In the genomic region with DNA sequence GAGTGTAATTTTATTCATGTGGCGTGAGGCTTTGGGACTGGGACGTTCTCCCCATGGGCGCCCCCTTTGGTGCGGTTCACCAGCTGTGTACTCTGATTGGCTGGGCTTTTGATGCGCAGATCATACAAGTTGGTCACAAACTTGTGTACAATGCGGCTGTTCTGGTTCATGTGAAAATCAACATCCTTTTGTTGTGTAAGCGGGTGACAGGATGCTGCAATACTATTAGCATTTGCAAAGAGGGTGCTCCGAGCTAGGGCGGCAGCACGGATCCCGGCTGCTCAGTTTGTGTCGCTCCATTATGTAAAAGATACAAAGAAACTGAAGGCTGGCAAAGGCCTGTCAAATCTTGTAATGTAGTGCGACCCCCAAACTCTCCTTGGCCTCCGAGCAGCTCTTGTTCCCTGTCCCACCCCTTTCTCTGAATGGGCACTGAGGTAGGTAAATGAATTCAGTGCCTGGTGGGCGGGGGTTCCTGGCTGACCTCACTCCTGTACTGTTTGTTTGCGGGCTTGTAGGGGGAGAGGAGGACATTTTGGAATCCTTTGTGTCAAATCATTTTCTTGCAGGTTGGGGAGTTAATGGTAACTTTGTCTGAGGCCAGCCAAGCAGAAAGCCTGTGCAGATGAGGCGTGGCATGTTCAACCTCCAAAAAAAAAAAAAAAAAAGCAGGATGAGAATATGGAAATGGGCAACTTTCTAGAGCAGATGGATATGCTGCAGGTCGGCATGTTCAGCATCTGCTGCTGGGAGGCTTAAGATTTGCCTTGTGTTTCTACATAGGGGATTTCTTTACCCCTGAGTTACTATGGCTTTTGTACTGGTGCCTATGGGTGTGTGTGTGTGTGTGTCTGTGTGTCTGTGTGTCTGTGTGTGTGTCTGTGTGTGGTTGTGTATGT, we compare ENCODE assay signal across 9 mouse cellular contexts.
DNase-seq lines count a peak whose midpoint lies in the region; ATAC-seq and TF ChIP-seq lines count a peak whose summit lies in the region.
"Had no signal": no experiment of that assay in that cellular context is flagged by ENCODE, and none has a peak within 500 bp of the region (broad histone marks: within the 10 kb centered on the region; RNA-seq: fewer than 3 reads in every experiment).

No protein-coding gene starts in this region.

- H3K27ac ChIP-seq in liver, adult 2 months (replicated peaks; ENCODE audit: insufficient read depth, low read depth, low read length) = no peak overlapping the region
- peak overlapping the region; percentile 48 for H3K27ac ChIP-seq in embryonic facial prominence, embryonic 10.5 days (replicated peaks)
- no peak overlapping the region; the same call in 1 of the 2 replicates for H3K27ac ChIP-seq in hindbrain, embryonic 16.5 days (ENCODE audit: low read depth, low read length)
- H3K27ac ChIP-seq in liver, embryonic 14.5 days = no peak overlapping the region

- intact Hi-C loops in gastrocnemius, postnatal 36 days (cut with DNase I) = no loop called here

- no peak overlapping the region for H3K4me3 ChIP-seq in liver, adult 2 months (ENCODE audit: insufficient read depth, low read depth, low read length)
- peak overlapping the region; percentile 44 for H3K4me3 ChIP-seq in embryonic facial prominence, embryonic 10.5 days
- peak overlapping the region; percentile 4; the same call in 1 of the 2 replicates for H3K4me3 ChIP-seq in hindbrain, embryonic 16.5 days (ENCODE audit: low read length)
- no peak overlapping the region for H3K4me3 ChIP-seq in liver, embryonic 14.5 days (ENCODE audit: insufficient read depth in 1 of 2, low read depth in 2 of 2, low read length in 2 of 2)
- H3K4me3 ChIP-seq: myocyte had no signal

- WGBS in liver, adult 2 months = 22% methylated on average over 18 of the region's 18 CpGs
- 13% methylated on average over 18 of the region's 18 CpGs for WGBS in embryonic facial prominence, embryonic 10.5 days
- WGBS in hindbrain, embryonic 16.5 days = 5% methylated on average over 18 of the region's 18 CpGs
- WGBS in liver, embryonic 14.5 days (ENCODE audit: insufficient replicate concordance) = 24% methylated on average over 18 of the region's 18 CpGs

- no peaks in the 10 kb centered on the region for H3K79me2 ChIP-seq in liver, adult 2 months (ENCODE audit: control insufficient read depth, insufficient read depth, low read length)

- no peak for TF ChIP-seq EP300 in liver, embryonic 14.5 days (IDR thresholded peaks at IDR 0.05; ENCODE audit: low read depth)

- H3K4me1 ChIP-seq in liver, adult 2 months (ENCODE audit: control insufficient read depth, insufficient read depth, low read length) = peaks cover 3% of the 10 kb centered on the region; the same call in 1 of the 2 replicates
- peaks cover 26% of the 10 kb centered on the region for H3K4me1 ChIP-seq in embryonic facial prominence, embryonic 10.5 days
- peaks cover 4% of the 10 kb centered on the region for H3K4me1 ChIP-seq in hindbrain, embryonic 16.5 days (ENCODE audit: control insufficient read depth, insufficient read depth, low read depth, low read length)
- peaks cover 0 to 6% of the 10 kb centered on the region in 2 experiments; a peak in 1 of 4 replicates for H3K4me1 ChIP-seq in liver, embryonic 14.5 days (replicated peaks; ENCODE audit: control insufficient read depth in 2 of 2, insufficient read depth in 2 of 2, low read length in 1 of 2)

- no peaks in the 10 kb centered on the region; the same call in 1 of the 2 replicates for H3K27me3 ChIP-seq in liver, adult 2 months (ENCODE audit: control insufficient read depth, insufficient read depth, low read length)
- H3K27me3 ChIP-seq in embryonic facial prominence, embryonic 10.5 days (replicated peaks; ENCODE audit: low read depth, poor library complexity, severe bottlenecking) = peaks cover 79% of the 10 kb centered on the region
- H3K27me3 ChIP-seq in hindbrain, embryonic 16.5 days (replicated peaks; ENCODE audit: control insufficient read depth, insufficient read depth, low read length) = peaks cover 12% of the 10 kb centered on the region
- H3K27me3 ChIP-seq in liver, embryonic 14.5 days (ENCODE audit: control insufficient read depth, insufficient read depth, low read length) = no peaks in the 10 kb centered on the region

- TF ChIP-seq POLR2A in liver, adult 2 months (IDR thresholded peaks at IDR 0.05; ENCODE audit: extremely low read depth, insufficient read depth, low read length) = no peak

- H3K9ac ChIP-seq in liver, adult 2 months (ENCODE audit: low read depth, low read length) = no peak overlapping the region
- no peak overlapping the region for H3K9ac ChIP-seq in hindbrain, embryonic 16.5 days (ENCODE audit: low read depth, low read length)
- no peak overlapping the region for H3K9ac ChIP-seq in liver, embryonic 14.5 days (replicated peaks)

- H3K36me3 ChIP-seq in liver, adult 2 months (ENCODE audit: control insufficient read depth, insufficient read depth, low read length) = no peaks in the 10 kb centered on the region
- H3K36me3 ChIP-seq in embryonic facial prominence, embryonic 10.5 days (replicated peaks) = no peaks in the 10 kb centered on the region
- H3K36me3 ChIP-seq in hindbrain, embryonic 16.5 days (ENCODE audit: control insufficient read depth, insufficient read depth, low read length) = no peaks in the 10 kb centered on the region
- H3K36me3 ChIP-seq in liver, embryonic 14.5 days (replicated peaks; ENCODE audit: control insufficient read depth, insufficient read depth, low read depth) = no peaks in the 10 kb centered on the region

- H3K9me3 ChIP-seq in embryonic facial prominence, embryonic 10.5 days = no peaks in the 10 kb centered on the region
- H3K9me3 ChIP-seq in hindbrain, embryonic 16.5 days (ENCODE audit: control insufficient read depth, low read length) = no peaks in the 10 kb centered on the region
- H3K9me3 ChIP-seq in liver, embryonic 14.5 days (ENCODE audit: control insufficient read depth, low read length) = no peaks in the 10 kb centered on the region

- peak overlapping the region; percentile 53 for H3K4me2 ChIP-seq in hindbrain, embryonic 16.5 days (ENCODE audit: low read length)
- peak overlapping the region; percentile 11; the same call in 1 of the 2 replicates for H3K4me2 ChIP-seq in liver, embryonic 14.5 days (ENCODE audit: low read depth)

- DNase-seq in liver, adult 2 months (ENCODE audit: extremely low read depth, low read depth, low spot score) = peak; percentile 10
- DNase-seq in liver = no peak
- peak; percentile 64 for DNase-seq in embryonic facial prominence, embryonic 10.5 days (ENCODE audit: low spot score)
- DNase-seq in liver, embryonic 14.5 days (ENCODE audit: low read depth in 3 of 3, low spot score in 3 of 3) = no peak
- DNase-seq in retina, postnatal 7 days (ENCODE audit: low read depth, low spot score) = peak; percentile 17
- DNase-seq in urinary bladder, postnatal 14 days (ENCODE audit: low spot score) = no peak
- DNase-seq in gastrocnemius, postnatal 36 days = no peak

- peak; percentile 78 for ATAC-seq in hindbrain, embryonic 16.5 days
- ATAC-seq in liver, embryonic 14.5 days (ENCODE audit: insufficient read depth) = no peak

- TF ChIP-seq CTCF in liver, adult 2 months (IDR thresholded peaks at IDR 0.05; ENCODE audit: low read depth, low read length) = no peak
- 0 out of 2 replicates have a peak, but pooled peaks have one; percentile 10 for TF ChIP-seq CTCF in liver, embryonic 14.5 days (IDR thresholded peaks at IDR 0.05; ENCODE audit: low read depth)

Comparison
In these comparisons a context has a peak if more than half of its experiments do, and no peak if none do; other contexts are left out.
1. DNase-seq: peak in liver, adult 2 months (single experiment), embryonic facial prominence, embryonic 10.5 days (single experiment) and retina, postnatal 7 days (single experiment); none in liver (single experiment), liver, embryonic 14.5 days (0 of 3), urinary bladder, postnatal 14 days (single experiment) and gastrocnemius, postnatal 36 days (0 of 2).
2. H3K4me3 ChIP-seq: peak in embryonic facial prominence, embryonic 10.5 days (single experiment) and hindbrain, embryonic 16.5 days (single experiment); none in liver, adult 2 months (single experiment) and liver, embryonic 14.5 days (0 of 2).